Mouse (Mus musculus) lung, postnatal 10 days (tissue): ENCODE results near the gene Gm45837.

Experiments
- DNase-seq: peaks from one replicate; pipeline ENCODE4 v3.0.0; 2021

Gm45837 gene

DNA sequence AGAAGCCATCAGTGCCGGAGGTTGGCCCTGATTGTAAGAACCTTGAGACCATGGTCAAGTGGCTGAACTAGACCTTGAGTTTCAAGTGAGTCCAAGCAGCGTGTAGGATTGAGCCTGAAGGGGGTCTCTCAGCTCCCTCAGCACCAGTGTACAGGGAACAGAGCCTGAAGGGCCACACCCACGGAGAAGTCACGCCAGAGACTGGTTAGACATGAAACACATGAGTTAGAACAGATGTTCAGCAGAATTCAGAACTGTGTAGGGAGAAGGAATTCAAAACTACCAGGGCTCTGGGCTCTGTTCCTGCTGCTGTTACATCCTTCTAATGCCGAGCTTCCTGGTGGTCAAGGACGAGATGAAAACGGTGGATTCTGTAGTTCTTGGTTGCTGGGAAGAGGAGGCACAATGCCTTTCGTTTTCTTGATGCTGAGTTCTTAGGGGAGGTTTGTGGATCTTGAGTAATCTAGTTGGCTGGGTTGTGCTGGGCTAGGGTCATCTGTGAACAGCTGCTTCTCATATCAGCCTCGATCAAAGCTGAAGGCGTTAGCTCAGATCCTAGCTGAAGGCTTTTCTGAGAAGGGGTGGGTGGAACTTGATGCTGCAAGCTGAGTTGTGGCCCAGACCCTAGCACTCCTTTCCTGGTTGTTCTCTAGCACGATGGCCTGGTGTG lies at the start of gene Gm45837:
Gm45837 (plus strand) TSS at position 620 of the 670 bp plus-strand sequence.
- DNase-seq = peak; percentile 44

GRCm38 (mm10) chr7:101361021-101361420 lies 49.7 kb upstream of the Gm45837 start:
- DNase-seq = no peak

GRCm38 (mm10) chr7:101361767-101362166 lies 48.9 kb upstream of the Gm45837 start:
- DNase-seq = no peak

- DNase-seq = no peak
Observed at GRCm38 (mm10) chr7:101362791-101363191, 47.9 kb upstream of the Gm45837 start.

- DNase-seq = no peak
Observed at GRCm38 (mm10) chr7:101363914-101364313, 46.8 kb upstream of the Gm45837 start.

GRCm38 (mm10) chr7:101367901-101368852 lies 42.5 kb upstream of the Gm45837 start:
- DNase-seq = no peak

DNA sequence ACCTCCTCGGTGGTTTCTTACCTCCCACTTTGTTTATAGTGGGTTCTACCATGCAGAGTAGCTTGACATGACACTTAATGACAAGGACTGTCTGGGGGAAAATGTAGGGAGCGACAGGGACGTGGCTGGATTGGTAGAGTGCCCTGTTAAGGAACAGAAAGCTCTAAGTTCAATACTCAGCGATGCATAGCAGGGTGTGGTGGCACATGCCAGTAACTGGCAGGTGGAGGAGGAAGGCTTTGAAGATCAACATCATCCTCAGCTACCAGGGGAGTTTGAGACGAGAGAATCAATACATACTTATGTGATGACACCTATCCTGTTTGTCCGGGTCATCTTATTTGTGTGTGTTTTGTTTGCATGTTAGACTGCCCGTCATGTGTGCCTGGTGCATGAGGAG lies 41.0 kb upstream of the Gm45837 start:
- no peak for DNase-seq

DNA sequence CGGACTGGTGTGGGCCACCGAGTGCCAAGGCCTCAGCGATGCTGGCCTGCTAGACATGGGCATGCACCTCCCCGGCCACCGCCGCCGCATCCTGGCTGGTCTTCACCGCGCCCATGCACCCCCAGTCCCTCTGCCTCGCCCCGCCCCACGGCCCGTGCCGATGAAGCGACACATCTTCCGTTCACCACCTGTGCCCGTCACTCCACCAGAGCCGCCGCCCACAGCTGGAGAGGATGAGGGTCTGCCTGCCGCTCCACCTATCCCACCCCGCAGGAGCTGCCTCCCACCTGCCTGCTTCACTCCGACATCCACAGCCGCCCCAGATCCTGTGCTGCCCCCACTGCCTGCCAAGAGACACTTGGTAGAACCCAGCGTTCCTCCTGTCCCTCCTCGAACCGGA lies 37.6 kb upstream of the Gm45837 start:
- no peak for DNase-seq

- DNase-seq = peak; percentile 84
Observed at GRCm38 (mm10) chr7:101374155-101374554, 36.5 kb upstream of the Gm45837 start.

DNA sequence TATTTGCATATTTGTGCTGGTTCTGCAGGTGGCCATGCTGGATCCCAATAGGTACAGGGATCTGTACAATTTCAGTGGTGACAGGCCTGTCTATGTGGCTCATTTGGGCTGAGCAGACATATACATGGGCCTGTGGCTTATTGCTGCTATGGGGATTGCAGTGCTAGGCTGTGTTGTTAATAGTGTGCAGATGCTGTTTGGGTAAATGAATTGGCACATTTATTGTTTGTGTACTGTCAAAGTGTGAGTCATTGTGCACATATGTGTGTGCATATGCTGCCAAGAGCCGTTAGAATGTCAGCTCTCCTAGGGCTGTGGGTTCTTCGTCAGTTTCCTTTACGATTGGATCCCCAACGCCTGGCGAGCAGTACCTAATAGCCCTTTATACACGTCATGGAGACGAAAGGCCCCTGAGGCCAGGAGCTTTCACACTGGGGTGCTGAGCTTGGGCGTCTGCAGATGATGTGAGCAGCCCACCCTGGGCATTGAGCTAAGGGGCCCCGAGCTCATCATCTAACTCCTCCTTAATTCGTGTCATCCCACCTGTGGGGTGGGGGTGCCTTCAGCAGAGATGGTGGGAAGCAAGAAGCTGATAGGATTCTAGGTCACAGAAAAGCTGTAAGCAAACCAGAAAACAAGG lies 33.9 kb upstream of the Gm45837 start:
- no peak for DNase-seq

DNA sequence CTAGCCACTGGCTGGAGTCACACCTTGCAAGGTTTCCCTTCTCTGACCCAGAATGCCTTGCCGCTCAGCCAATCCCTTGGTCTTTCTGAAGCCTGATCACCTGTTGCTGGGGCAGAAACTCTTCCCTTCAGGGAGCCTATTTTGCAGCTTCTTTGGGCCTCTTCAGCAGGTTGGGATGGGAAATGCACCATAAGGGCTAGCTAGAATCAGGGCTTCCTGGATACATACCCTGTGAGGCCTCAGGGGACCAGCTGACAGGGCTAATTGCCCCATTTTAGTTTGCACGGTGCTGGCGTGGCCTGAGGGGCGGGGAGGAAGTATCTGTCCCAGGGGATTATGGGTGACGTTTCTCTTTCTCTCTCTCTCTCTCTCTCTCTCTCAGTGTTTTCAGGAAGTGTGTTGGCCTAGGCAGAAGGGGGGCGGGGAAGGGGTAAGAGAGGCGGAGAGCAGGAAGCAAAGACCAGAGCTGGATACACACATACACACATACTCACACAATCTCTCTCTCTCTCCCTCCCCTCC lies 32.9 kb upstream of the Gm45837 start:
- DNase-seq = peak; percentile 95

GRCm38 (mm10) chr7:101378285-101378684 lies 32.4 kb upstream of the Gm45837 start:
- DNase-seq = no peak

DNA sequence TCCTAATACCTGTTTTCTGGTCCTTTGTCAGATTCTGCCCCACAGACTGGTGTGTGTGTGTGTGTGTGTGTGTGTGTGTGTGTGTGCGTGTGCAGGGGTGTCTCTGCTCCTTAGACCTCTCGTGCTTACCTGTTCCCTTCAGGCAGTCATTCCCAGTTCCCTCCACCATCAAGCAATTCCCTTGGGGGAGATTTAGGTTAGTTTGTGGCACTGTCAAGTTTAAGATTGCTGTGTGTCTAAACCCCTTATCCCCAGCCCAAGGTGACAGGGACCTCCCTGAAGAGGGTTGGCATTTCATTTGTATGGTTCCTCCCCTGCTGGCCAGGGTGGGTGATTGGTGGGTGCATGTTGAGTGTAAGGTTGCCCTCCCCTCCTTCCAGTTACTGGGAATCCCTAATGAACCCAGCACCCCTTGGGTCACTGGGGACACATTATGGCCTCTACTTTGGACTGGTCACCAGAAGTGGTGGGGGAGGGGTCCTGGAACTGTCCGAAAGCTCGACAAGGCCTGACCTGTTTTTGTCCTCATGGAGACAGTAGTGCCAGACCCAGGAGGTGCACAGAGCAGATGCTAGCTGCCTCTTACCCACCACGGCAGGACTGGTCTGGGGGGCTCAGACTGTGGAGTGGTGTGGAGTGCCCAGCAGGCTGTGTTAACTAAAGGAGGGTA lies 31.8 kb upstream of the Gm45837 start:
- peak; percentile 60 for DNase-seq

GRCm38 (mm10) chr7:101379732-101380131 lies 31.0 kb upstream of the Gm45837 start:
- peak; percentile 55 for DNase-seq

- no peak for DNase-seq
Observed at GRCm38 (mm10) chr7:101381512-101381911, 29.2 kb upstream of the Gm45837 start.

GRCm38 (mm10) chr7:101382378-101382777 lies 28.3 kb upstream of the Gm45837 start:
- DNase-seq = peak; percentile 46

- no peak for DNase-seq
Observed at GRCm38 (mm10) chr7:101383756-101384155, 26.9 kb upstream of the Gm45837 start.

DNA sequence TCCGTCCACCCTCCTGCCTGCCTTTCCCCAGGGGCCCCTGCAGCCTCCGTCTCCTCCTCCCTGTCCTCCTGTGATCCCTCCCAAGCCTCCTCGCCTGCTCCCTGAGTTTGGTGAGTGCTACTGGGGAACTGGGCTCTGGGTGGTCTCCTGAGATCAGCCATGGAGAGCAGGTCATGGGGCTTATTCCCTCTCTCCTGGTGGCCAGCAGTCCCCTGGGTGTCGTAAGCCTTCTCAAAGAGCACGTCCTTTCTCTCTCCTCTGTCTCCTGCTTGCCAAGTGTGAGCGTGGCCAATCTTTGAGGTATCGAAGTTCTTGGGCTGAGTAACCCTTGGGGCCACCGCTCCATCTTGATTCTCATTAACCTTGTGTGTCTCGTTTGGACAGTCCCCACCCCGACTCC lies 25.8 kb upstream of the Gm45837 start:
- DNase-seq = no peak

- DNase-seq = peak; percentile 79
Observed at GRCm38 (mm10) chr7:101385331-101385733, 25.4 kb upstream of the Gm45837 start.

DNA sequence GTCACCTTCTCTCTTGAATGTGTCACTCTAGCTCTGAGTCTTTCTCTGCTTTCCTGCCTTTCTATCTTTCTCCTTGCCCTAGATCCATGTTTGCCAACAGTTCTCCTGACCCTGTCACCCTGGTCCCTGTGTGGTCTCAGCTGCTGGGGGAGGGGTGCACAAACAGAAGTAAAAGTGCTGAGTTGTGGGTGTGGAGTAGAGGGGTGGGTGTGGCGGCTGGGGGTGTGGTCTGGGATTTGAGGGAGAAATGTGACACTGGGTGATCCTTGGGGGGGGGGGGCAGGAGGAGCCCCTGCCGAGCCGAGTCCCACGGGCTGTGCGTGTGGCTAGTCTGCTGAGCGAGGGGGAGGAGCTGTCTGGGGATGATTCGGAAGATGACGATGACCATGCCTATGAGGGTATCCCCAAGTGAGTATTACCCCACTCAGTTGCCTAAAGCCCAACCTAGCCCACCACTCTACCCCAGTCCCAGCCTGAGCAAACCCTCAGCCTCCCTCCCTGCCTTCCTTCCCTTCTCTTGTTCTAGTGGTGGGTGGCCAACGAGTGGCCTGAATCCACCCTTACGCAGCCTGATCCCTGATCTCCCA lies 24.7 kb upstream of the Gm45837 start:
- peak; percentile 76 for DNase-seq

- DNase-seq = no peak
Observed at GRCm38 (mm10) chr7:101389256-101389655, 21.4 kb upstream of the Gm45837 start.

DNA sequence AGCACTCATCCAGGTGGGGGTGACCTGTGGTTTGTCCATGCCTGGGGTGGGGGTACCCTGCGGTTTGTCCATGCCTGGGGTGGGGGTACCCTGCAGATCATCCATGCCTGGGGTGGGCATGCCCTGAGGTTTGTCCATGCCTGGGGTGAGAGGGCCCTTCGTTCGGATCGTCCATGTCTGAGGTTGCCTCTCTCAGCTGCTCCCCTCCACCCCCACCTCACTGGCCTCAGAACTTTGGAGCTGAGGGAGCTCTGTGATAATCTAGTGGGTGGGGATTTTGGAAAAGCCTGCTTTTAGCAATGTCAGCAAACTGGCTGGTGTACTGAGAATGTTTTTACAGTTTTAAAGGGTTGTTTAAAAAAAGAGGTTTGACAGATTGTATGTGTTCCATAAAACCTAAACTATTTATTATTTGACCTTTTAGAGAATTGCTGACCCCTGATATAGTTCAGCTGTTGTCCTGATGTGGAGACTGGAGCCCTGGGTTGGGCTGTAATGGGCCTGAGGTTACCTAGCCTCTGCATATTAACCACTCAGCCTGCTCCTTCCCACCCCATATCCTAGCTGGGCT lies 18.7 kb upstream of the Gm45837 start:
- peak; percentile 49 for DNase-seq
